Mouse (Mus musculus) brain, embryonic 14.5 days (tissue): ENCODE data around the gene Coasy.

Source experiments
- CTCF ChIP-seq: fragments of 200-500 bp; IDR thresholded peaks from 2 replicates; pipeline ENCODE4 v1.5.1; 2012; ENCODE audit warnings: inconsistent platforms, mild to moderate bottlenecking, moderate library complexity, borderline replicate concordance; ENCODE audit not compliant: insufficient read depth, insufficient read length; ENCODE audit errors: extremely low read depth
- POLR2A ChIP-seq: fragments of 200-500 bp; IDR thresholded peaks from 2 replicates; pipeline ENCODE4 v1.6.1; 2012; ENCODE audit warnings: mild to moderate bottlenecking, inconsistent platforms, borderline replicate concordance; ENCODE audit not compliant: poor library complexity, insufficient read depth, insufficient read length, severe bottlenecking; ENCODE audit errors: extremely low read depth

DNA sequence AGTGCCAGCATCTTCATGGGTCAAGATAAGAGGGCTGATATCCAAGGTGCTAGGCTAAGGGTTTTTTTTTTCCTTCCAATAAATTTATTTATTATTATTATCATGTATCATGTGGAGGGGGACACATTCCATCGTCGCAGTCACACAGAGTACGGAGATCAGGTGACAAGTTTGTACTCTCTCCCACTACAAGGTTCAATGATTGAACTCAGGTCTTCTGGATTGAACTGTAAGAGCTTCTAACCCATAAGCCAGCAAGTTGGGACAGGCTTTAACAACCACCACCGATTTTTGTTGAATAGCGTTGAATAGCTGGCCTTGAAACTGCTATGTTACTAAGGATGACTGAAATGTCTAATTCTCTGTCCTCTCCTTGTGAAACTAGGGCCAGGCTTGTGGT lies 1.9 kb upstream of the Coasy start:
- no peak for TF ChIP-seq POLR2A
- no peak for TF ChIP-seq CTCF
